Mouse (Mus musculus): ENCODE results near the gene Numbl.
A peak's percentile ranks its signal among the peaks of the same experiment; 100 is the strongest.

The Numbl gene

DNA sequence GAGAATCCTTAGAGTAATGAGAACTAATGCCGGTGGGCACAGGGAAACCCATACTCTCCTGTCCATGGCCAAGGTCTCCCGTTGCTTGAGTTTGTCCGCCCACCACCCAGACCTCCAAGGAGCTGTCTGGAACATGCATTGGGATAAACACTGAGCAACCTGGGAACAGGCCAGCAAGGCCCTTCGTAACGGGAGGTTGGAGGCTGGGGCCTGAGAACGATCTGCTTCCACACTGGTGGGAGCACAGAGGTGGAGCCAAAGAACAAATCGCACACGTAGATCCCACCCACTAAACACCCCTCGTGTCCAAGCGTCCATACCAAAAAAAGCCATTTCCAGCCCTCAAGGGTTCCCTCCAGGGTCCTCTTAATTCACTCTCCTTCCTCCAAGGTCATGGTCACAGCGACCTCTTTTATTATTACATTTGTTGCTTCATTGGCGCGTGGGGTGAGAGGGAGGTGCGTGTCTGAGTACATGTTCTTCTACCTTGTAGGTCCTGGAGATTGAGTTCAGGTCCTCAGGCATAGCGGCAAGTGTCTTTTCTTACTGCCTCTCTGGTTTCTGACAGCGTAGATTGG lies 39.9 kb downstream of the Numbl start:
- peak; percentile 35 to 52 for DNase-seq

DNA sequence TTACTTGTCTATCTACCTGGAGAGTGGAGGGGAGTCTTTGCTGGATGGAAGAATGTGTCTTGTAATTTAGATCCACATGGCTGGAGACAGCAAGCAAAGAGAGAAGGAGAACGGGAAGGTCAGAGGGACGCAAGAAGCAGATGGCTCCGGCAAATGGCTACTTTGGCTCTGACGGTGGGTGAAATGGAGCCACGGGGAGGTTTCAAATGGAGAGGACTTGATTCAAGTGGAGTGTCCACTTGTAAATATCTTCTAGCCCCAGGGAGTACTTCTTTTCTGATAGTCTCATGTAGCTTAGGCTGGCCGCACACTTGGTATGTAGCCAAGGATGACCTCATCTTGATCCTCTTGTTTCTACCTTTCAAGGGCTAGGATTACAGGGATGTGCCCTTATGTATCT lies 40.6 kb downstream of the Numbl start:
- DNase-seq = peak; percentile 69 to 79

DNA sequence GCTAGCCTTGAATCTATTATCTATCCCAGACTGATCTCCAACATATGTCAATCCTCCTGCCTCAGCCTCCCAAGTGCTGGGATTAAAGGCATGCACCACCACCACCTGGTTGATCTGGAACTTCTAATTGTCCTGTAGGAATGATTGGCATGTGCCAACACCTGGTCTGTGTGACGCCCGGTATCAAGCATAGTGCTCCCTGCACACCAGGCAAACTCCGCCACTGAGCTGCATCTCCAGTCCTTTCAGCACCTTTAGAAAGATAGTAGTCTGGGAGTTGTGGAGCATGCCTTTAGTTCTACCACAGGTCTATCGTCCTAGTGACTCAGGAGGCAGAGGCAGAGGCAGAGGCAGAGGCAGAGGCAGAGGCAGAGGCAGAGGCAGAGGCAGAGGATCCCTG lies 42.1 kb downstream of the Numbl start:
- DNase-seq = no peak

DNA sequence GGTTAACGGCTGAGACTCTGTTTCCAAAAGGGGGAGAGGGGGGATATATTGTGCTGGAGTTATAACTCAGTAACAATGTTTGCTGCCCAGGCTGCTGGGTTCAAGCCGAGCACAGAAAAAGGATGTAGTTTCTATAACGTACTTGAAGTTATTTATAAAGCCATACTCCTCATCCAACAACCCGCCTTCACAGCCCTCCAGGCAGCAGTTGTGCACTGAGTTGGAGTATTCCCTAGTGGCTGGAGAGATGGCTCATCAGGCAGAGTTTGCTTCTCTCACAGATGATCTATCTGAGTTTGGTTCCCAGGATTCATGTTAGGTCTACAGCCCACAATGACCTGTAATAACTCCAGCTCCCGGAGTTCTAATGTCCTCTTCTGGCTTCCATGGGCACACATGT lies 42.6 kb downstream of the Numbl start:
- no peak for DNase-seq

DNA sequence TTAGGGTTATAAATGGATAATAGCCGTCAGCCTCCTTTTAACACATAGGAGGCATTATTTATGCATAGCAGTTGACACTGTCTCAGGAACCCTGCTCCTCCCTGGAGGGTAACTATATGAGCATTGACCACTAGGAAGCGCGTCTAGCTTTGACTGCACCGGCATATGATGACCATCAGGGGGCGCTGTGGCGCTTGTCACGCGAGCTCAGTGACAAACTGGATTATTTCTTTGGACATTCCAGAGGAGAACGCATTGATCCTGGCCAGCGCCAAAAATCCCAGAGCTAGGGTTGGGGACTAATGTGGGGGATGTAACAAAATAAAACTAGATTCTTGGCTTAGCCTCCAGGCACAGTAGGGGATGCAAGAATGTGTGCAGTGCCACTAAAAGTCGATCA lies 43.9 kb downstream of the Numbl start:
- DNase-seq = peak; percentile 86 to 90

DNA sequence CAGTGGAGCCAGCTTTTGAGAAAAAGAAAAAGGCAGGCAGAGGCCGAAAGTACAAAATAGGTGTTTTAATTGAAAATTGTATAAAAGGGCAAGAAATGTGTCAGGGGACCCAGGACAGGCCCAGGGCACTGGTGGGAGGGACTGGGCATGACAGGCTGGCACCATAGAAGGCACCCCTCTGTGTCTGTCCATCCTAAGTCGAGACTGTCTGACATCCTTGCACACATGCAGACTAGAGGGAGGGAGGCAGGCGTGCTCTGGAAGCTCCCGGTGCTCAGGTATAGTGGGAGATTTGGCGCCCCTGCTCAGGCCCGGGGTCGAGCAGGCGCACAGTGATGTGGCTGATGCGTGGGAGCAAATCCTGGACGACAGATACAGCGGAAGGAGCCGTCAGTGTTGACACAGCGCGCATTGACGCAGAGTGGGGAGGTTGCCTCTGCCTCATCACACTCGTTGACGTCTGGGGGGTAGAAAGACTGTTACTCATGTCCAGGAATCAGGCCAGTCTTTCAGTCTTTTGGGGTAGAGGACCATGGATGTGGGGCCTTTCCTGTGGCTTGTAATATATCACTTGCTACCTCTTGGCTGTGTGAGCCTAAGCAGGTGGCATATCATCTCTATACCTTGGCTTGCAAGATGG lies 47.0 kb downstream of the Numbl start:
- DNase-seq = no peak

DNA sequence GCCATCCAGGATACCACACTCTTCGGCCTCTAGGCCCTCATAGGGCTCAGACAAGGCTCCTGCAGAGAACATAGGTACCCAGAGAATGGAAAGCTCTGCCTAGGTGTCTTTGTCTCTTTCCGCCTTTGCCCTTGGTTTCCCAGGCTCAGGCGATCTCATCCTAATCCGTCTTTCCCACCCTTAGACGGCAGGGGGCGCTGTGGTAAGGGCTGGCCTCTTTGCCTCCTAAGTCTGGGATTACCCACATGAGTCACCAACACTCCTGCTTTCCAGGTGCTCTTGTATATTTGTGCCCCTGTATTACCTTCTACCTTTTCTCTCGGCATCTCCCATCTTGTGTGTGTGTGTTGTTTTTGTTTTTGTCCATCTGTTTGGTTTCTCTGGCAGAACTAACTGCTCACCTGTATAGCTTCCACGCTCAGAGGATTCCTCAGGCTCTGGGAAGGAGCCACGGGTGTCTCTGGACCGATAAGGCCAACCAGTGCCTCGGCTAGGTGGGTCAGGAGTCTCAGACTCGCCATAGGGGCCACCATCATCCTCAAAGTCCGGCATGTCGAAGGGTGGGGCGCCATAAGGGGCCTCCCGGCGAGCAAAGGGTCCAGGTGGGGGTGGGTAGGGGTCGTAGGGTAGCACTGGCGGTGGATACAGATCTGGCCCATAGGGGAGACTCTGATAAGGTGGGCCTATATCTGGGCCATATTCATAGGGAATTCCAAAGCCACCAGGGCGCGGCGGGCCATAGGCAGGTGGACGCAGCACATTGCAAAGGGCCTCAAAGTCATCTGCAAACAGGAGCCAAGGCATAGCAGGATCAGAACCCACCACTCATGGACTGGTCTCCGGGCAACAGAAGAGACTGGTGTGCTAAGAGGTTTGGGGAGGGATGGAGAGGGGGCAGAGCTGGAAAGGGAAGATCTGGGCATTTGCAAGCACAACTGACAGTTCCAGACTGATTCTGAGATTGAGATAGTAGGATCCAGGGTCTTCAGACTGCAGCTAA lies 48.2 kb downstream of the Numbl start:
- peak; percentile 73 to 83 for DNase-seq

DNA sequence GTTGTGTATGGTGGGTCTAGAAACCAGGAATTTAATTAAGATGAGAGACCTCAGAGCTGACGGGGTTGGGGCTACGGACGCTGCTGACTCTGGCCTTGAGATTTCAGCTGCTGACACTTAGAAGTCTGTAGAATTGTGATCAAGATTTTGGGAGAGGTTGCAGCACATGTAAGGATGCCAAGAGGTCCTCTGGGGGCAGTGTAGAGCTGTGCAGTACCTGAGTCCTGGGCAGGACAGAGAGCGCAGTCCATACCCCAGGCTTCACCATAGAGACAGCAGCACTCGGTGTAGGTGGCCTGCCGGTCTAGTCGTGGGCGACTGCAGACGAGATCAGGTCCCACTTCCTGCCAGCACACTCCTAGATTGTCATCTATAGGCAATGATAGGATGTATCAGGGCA lies 49.3 kb downstream of the Numbl start:
- peak; percentile 46 to 55 for DNase-seq

DNA sequence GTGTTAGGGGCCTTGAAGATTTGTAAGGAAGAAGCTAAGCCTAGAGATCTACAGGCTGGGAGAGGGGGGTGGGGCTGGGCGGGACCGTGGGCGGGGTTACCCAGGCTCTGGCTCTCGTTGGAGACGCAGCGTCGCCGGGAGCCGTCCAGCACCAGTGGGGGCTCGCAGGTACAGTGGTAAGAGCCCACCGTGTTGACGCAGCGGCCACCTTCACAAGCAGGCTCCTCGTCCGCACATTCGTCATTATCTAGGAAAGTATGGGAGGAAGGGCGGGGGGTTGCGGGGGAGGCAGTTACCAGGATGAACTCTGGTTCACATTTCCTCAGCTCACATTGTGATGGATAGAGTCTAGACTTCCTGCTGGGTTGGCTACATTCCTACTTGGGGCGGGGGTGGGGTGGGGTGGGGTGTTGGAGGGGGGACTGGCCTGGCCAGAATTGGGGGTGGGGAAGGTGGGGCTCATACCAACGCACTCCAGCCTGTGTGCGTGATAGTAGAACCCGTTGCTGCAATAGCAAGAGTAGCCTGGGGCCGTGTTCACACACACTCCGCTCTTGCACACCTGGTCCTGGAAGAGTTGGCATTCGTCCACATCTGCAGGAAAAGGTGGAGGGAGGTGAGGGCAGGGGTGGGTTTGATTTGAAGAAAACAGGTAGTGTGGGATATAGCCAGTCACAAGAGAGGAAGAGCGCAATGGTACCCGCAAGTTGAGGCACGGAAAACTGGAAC lies 50.8 kb downstream of the Numbl start:
- peak in 1 of 2 experiments; percentile 37 for DNase-seq

DNA sequence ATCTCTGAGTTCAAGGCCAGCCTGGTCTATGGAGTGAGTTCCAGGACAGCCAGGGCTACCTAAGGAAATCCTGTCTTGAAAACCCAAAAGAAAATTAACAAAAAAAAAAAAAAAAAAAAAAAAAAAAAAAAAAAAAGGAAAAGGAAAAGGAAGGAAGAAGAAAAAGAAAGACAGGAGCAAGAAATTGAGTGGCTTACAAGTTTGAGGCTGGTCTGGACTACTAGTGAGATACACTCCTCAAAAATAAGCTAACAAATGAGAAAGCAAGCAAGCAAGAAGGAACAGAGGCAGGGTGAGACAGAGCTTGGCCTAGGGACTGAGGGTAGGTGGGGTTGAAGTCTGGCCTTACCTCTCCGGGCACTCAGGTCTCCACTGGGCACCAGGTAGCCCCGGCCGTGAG lies 51.6 kb downstream of the Numbl start:
- no peak for DNase-seq

DNA sequence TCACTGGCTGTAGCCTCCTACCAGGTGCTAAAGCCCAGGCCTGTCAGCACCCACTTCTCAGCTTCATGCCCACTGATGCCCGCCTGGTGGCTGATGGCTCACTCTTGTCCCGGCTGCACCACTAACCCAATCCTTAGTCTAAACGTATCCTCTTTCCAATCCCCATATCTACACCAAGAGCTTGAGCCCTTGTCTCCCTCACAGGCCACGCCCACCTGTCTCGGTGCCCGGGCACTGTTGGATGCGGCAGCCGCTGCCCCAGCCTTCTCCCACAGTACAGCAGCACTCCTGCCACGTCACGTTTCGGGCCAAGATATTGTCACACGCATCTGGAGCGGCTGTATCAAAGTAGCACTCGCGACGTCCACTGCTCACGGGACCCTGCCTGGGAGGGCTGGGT lies 52.1 kb downstream of the Numbl start:
- DNase-seq = peak; percentile 96

DNA sequence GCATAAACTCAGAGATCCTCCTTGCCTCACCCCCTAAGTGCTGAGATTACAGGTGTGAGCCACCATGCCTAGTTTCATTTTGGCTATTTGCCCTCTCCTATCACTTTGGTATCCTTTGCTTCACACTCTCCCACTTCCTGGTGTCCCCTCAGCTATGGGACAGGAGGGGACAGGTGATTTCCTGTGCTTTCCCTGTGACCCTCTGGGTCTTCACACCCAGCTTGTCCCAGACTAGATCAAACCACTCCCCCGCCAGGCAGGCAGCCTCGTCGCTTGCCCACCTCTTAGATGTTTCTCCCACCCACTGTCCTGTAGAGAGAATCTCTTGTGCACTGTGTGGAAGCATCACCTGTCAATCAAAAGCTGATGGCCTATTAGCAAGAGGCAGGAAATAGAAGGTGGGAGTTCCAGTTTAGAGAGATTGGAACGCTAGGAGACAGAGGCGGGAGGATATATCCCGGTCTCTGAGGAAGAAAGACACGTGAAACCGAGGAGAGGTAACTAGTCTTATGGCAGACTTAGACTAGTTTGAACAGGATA lies 52.8 kb downstream of the Numbl start:
- DNase-seq = no peak

DNA sequence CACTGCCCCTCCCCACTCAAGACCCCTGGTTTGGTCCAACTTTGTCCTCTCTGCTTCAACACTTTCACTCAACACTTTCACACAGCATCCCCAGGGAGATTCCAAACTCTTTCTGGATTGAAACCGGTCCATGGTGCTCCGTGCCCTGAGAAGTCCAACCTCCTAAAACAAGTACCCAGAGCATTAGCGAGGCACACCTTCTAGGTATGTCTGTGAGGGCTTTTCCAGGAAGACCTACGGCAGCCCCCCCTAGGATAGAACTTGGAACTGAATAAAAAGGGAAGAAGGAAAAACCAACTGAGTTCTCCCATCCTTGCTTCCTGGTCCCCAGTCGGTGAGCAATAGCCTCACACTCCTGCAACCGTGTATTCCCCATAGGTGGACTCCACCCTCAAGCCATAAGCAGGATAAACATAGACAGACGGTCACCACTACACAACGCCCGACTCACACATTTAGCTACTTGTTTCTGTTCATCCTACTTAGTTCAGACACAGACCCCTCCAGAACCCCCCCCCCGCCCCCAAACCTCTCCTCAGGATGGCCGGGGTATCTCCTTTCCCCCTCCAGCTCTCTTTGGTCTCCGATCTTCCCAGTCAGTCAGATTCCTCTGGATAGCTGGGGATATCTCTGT lies 53.5 kb downstream of the Numbl start:
- DNase-seq = no peak

DNA sequence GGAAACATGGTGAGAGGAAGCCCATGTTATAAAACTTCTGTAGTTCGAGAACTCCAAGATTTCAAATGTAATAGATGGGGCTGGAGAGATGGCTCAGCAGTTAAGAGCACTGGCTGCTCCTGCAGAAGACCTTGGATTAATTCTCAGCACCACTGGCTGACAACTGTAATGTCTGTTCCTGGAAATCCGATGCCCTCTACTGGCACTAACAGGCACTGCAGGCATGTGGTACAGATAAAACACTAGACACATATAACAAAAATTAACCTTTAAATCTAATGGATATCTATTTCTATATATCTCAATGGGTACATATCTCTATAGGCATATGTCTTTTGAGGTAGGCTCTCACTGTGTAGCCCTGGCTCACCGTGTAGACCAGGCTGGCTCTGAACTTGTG lies 56.2 kb downstream of the Numbl start:
- no peak for DNase-seq

DNA sequence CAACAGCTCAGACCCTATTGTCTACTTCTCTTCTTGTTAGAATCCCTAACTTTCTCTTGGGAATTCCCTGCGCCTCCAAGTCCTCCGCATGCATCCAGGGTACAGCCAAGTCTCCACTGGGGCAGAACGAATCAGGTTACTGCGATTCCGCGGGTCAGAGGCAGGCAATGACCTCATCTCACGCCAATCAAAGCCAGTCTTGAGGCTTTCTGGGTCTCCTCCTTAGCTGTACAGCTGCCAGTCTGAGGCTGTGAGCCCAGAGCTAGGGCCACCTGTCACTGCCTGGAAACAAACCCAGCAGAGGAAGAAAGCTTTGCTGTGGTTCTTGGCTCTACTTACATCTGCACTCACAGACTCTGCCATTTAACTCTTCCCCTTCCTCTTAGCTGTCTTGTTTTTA lies 57.7 kb downstream of the Numbl start:
- DNase-seq = peak; percentile 90 to 93

DNA sequence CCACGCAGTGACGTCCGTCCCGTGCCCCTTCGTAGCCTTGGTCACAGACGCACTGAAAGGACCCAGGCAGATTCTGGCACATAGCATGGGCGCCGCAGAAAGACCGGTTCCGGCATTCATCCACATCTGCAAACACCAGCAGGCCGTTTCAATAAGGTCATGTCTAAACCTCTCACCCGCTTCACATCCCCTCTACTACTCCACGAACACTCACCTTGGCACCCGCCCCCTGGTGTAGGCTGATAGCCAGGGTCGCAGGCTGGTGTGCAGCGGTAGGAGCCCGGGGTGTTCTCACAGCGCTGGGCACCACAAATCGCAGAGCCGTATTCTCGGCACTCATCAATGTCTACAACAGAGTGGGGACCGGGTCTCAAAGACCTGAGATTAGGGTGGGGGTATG lies 61.2 kb downstream of the Numbl start:
- DNase-seq = no peak

DNA sequence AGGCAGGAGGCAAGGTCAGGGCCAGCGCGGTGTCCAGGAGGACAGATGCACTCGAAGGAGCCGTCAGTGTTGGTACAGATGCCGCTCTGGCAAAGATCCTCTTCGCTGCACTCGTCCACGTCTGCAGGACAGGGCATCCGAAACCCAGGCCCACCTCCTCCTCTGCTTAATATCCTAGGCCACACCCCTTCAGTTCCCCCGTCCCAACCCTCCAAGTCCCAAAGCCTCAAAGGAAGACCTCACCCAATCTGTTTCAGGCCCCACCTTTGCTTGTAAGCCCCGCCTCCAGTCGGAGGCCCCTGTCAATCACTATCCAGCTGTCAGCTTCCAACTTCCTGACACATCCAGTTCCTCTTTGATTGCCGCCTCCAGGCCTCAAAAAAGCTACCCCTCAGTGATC lies 64.1 kb downstream of the Numbl start:
- no peak for DNase-seq

DNA sequence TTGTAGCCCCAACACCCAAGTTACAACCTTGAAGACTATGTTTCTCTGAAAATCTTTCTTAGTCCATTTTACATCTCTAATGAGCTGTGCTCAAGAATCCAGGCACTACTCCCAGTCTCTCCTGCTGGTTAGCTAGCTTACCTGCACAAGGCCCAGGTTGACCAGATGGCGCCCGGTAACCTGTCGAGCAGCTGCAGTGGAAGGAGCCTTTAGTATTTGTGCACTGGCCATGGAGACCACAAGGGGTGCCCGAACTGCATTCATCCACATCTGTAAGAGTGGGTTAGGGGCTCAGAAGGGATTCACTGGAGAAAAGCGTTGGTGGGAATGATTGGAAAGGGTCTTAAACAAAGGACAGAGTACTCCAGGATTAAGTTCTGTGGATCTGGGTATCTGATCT lies 64.8 kb downstream of the Numbl start:
- DNase-seq = no peak

DNA sequence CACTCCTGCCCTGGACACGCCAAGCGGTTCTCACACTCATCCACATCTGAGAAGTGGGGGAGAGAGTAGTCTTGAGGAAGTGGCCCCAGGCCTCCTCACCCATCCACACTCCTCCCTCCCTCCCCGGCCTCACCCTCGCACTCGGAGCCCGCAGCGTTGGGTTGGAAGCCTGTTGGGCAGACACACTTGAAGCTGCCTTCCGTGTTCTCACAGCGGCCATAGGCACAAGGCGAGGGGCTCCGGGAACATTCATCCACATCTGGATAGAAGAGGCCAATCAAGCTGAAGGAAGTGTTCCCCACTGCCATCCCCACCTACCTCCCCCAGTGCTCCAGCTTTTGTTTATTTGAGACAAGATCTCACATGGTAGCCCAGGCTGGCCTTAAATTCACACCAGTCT lies 65.9 kb downstream of the Numbl start:
- DNase-seq = no peak

DNA sequence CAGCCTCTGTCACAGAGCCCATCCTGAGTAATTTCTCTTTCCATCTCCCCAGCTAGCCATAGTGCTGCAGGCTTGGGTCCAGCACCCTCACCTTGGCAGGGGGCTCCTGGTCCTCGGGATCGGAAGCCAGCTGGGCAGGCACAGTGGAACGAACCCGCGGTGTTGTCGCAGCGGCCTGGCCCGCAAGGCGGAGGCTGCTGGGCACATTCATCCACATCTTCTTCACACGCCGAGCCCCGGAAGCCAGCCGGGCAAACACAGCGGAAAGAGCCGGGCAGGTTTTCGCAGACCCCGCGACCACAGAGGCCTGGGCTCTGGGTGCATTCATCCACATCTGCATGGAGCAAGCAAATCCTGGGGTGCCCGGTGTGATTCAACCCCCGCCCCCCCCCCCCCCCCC lies 66.7 kb downstream of the Numbl start:
- peak; percentile 34 to 45 for DNase-seq

DNA sequence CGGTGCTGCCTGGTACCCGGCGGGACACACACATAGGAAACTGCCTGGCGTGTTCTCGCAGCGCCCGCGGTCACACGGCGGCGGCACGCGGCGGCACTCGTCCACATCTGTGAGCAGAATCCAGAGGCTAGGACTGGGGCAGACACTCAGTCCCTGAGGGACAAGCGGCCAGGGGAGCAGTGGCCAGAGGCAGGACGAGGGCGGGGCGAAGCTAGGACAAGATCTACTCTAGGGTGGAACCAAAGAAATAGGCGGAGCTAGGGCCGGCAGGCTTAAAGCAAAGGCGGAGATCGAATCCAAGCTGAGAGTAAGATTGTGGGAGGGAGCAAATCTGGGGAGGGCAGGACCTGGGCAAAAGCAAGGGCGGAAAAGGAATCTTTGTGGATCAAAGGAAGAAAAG lies 67.5 kb downstream of the Numbl start:
- DNase-seq = peak; percentile 63 to 68
